Mouse (Mus musculus) forebrain, embryonic 13.5 days (tissue): ENCODE measurements around the gene Hist1h4n. TPM values are rescaled to one million over a fixed set of nuclear protein-coding genes. Genes with fewer than 3 reads are reported as not detected.
A peak's percentile ranks its signal among the peaks of the same experiment; 100 is the strongest.
"Not testable (repeated sequence)": the region's sequence is repeated elsewhere in the genome, so short reads cannot be mapped to it uniquely, and the experiment has no call there.

Experiments
- ATAC-seq: fragments of 200-750 bp; cut with Nextera tagmentation; 2 replicates; pipeline ENCODE4 v1.8.0; 2017
- H3K27ac ChIP-seq: fragments of 300-500 bp; sonication (generic); 2 replicates; pipeline ENCODE4 v1.5.1; 2015; ENCODE audit warnings: inconsistent platforms, mild to moderate bottlenecking, moderate library complexity
- H3K27me3 ChIP-seq: fragments of 300-500 bp; sonication (generic); 2 replicates; pipeline ENCODE4 v1.6.1; 2015; ENCODE audit warnings: mild to moderate bottlenecking, inconsistent platforms
- H3K36me3 ChIP-seq: fragments of 300-500 bp; sonication (generic); 2 replicates; pipeline ENCODE4 v1.6.1; 2015; ENCODE audit warnings: mild to moderate bottlenecking, inconsistent platforms; ENCODE audit not compliant: poor library complexity, severe bottlenecking
- H3K4me1 ChIP-seq: fragments of 300-500 bp; sonication (generic); 2 replicates; pipeline ENCODE4 v1.6.1; 2015; ENCODE audit warnings: inconsistent platforms
- H3K4me2 ChIP-seq: fragments of 300-500 bp; sonication (generic); 2 replicates; pipeline ENCODE4 v1.6.1; 2015; ENCODE audit warnings: inconsistent platforms, mild to moderate bottlenecking, moderate library complexity
- H3K4me3 ChIP-seq: fragments of 300-500 bp; sonication (generic); 2 replicates; pipeline ENCODE4 v1.5.1; 2015; ENCODE audit warnings: mild to moderate bottlenecking, inconsistent platforms
- H3K9ac ChIP-seq: fragments of 300-500 bp; sonication (generic); 2 replicates; pipeline ENCODE4 v1.6.1; 2015; ENCODE audit warnings: mild to moderate bottlenecking, inconsistent platforms
- H3K9me3 ChIP-seq: fragments of 300-500 bp; sonication (generic); replicated peaks from 2 replicates; pipeline ENCODE4 v1.6.1; 2016; ENCODE audit warnings: inconsistent platforms
- WGBS: fragments of 180-500 bp; shearing (Covaris S2); methylation state at CpG from one replicate; pipeline ENCODE4 v1.1.7; 2015; 5-methylcytosine and 5-hydroxymethylcytosine counted together
- polyA plus RNA-seq: library from polyadenylated mRNA; unstranded; fragments of >200 nt; fragmentation: Nextera tagmentation; extraction: Ambion mirVana; gene quantifications from 2 replicates; pipeline ENCODE4 v1.2.1, GENCODE M21; 2015

Gene Hist1h4n
- polyA plus RNA-seq, result 12.8 and 20.2 TPM in 2 replicates

DNA sequence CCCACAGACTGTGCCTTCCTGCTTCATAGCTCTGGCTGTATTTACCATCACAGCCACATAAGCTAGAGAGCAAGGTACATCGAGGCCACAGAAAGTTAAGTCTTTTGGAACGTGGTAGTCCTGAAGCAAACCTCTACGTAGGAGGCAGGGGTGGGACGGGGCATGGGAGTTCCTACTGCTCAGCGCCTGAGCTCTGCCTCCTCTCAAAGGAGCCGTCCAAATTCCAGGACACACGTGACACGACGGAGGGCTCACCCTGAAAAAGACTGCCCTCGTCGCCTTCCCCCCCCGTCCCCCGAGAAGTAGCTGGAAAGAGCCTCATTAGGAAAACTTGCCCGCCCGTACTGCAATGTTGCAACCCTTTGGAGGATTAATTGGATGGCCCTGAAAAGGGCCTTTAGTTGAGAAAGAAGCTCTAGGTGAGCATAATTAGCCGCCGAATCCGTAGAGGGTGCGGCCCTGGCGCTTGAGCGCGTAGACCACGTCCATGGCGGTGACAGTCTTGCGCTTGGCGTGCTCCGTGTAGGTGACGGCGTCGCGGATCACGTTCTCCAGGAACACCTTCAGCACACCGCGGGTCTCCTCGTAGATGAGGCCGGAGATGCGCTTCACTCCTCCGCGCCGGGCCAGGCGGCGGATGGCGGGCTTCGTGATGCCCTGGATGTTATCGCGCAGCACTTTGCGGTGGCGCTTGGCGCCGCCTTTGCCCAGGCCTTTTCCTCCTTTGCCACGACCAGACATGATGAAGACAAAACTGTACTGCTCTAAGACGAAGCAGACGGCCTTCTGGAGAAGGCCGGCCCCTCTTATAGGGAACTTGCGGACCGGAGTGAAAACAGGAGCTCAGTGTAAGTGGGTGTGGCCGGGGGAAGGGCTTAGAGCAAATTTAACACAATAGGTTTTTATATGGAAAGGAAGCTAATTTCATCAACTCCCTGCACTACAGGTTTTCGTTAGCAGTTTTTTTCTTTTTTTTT lies at the start of gene Hist1h4n:
TSS of gene Hist1h4n (minus strand) at position 779 of the 977 bp plus-strand sequence.
- Histone ChIP-seq H3K4me2 (peak within 1 kb of the TSS; percentile 52), H3K4me3 (peak within 1 kb of the TSS; percentile 26), H3K27ac (peak within 1 kb of the TSS; percentile 66)
- H3K4me1 ChIP-seq, H3K9ac ChIP-seq, H3K9me3 ChIP-seq, H3K27me3 ChIP-seq, H3K36me3 ChIP-seq: not testable (repeated sequence)
- WGBS, result under 1% methylated on average over 26 of the region's 58 CpGs
- peak; percentile 84 for ATAC-seq

DNA sequence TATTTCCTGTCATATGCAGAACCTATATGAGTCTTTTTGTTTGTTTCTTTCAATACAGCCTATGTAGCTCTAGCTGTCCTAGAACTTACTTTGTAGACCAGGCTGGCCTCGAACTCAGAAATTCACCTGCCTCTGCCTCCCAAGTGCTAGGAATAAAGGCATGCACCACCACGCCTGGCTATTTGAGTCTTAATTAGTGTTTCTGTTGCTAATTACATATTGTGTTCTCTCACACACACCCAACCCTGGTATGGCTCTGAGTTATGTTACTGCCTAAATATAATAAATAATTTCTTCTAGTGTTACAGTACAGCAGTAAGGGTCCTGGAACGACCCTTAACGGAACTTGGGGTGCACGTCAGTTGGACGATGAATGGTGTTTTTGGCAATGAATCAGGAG lies 48.7 kb upstream of the Hist1h4n start:
- H3K27me3 ChIP-seq, result peaks cover 6% of the 10 kb centered on the region; the same call in 1 of the 2 replicates
- H3K4me3 ChIP-seq, result no peak overlapping the region
- no peaks in the 10 kb centered on the region for H3K36me3 ChIP-seq
- WGBS, result 89% methylated on average over 6 of the region's 6 CpGs
- no peak for ATAC-seq
- H3K9me3 ChIP-seq, result no peaks in the 10 kb centered on the region
- no peak overlapping the region for H3K9ac ChIP-seq
- no peak overlapping the region for H3K4me2 ChIP-seq
- no peak overlapping the region for H3K27ac ChIP-seq
- peaks cover 8% of the 10 kb centered on the region for H3K4me1 ChIP-seq

DNA sequence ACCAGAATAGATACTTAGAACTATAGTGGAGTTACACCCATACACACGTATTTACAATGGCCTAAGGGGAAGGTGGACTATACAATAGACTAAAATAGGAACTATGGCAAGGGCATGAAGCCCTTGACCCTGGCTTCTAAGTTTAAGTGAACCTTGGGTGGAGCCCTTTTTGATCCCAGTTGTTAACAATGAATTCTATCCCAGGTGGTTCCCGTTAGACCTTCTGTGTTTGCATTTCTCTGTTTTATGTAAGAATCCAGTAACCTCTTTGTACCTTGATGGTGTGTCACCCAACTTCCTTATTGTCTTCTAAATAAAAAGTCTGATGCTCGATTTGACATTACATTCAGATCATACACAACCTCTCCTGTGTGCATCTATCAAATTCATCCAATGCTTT lies 33.5 kb upstream of the Hist1h4n start:
- 79% methylated on average over 3 of the region's 3 CpGs for WGBS
- ATAC-seq, result not testable (repeated sequence)

DNA sequence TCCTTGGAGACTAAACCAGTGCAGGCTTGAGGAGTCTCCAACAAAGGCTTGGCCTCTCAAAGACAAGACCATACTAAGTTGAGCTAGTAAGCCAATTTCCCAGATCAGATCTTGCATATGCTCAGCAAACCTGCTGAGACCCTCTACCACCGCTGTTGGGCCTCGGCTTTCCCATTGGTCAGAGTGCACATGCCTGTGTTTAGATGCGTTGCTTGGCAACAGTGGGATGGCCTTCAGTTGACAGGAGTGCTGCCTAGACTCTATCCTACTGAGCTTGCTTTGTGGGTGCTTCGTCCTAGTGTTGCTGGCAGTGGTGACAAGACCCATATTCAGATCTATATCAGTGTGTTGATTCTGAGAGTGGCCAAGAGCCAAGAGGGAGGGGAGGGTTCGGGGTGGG lies 29.6 kb upstream of the Hist1h4n start:
- Histone ChIP-seq H3K36me3 (no peaks in the 10 kb centered on the region), H3K27ac (no peak overlapping the region), H3K4me2 (no peak overlapping the region), H3K9me3 (no peaks in the 10 kb centered on the region), H3K9ac (no peak overlapping the region), H3K27me3 (no peaks in the 10 kb centered on the region), H3K4me3 (no peak overlapping the region), H3K4me1 (no peaks in the 10 kb centered on the region)
- no peak for ATAC-seq
- 17% methylated on average over 5 of the region's 5 CpGs for WGBS

More for the DNA sequence above, 33.5 kb upstream of the Hist1h4n start:
- H3K9ac ChIP-seq, H3K4me3 ChIP-seq, H3K36me3 ChIP-seq, H3K27ac ChIP-seq, H3K4me1 ChIP-seq, H3K9me3 ChIP-seq, H3K4me2 ChIP-seq, H3K27me3 ChIP-seq: not testable (repeated sequence)

DNA sequence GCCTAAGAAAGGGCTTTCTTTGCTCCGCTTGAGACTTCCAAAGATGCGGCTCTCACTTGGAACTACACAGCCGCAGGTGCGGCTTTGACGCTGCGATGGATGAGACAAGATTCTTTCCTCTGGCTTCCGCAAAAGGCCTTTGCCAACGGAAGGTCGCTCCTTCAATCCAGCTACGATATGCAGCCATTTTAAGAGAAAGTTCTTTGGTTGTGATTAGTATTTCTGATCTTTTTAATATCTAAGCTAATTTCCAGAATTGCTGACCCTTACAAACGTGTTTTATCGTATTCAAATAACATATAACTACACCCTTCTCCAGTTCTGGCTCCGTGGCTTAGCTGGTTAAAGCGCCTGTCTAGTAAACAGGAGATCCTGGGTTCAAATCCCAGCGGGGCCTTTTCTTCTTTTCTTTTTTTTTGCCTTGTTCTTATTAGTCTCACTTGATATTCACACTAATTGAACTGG lies 23.7 kb upstream of the Hist1h4n start:
- peak; percentile 61; the same call in 1 of the 2 replicates for ATAC-seq
- H3K27me3 ChIP-seq, result no peaks in the 10 kb centered on the region
- H3K4me3 ChIP-seq, result peak overlapping the region; percentile 42
- H3K4me2 ChIP-seq, result peak overlapping the region; percentile 55
- peak overlapping the region; percentile 54; the same call in 1 of the 2 replicates for H3K9ac ChIP-seq
- H3K4me1 ChIP-seq, result no peaks in the 10 kb centered on the region
- H3K9me3 ChIP-seq, result no peaks in the 10 kb centered on the region
- WGBS, result 2% methylated on average over 15 of the region's 15 CpGs
- H3K27ac ChIP-seq, result no peak overlapping the region
- no peaks in the 10 kb centered on the region for H3K36me3 ChIP-seq

DNA sequence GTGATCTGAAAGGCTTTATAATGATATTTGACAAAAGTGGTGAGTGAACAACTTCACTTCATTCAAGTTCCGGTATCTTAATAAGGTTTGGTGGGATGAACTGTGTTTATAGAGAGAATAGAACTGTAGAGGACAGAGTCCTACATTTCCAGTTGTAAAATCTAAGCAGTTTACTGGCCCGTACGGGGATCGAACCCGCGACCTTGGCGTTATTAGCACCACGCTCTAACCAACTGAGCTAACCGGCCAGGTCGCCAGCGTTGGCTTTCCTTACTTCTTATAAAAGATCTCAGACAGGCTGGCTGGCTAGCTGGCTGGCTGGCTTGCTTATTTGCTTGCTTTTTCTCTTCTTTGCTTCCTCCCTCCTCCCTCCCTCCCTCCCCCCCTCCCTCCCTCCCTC lies 23.1 kb upstream of the Hist1h4n start:
- H3K4me1 ChIP-seq, result no peaks in the 10 kb centered on the region
- peak; percentile 68 for ATAC-seq
- no peaks in the 10 kb centered on the region for H3K27me3 ChIP-seq
- no peaks in the 10 kb centered on the region for H3K36me3 ChIP-seq
- H3K9ac ChIP-seq, result no peak overlapping the region
- peak overlapping the region; percentile 42 for H3K4me3 ChIP-seq
- H3K27ac ChIP-seq, result no peak overlapping the region
- no peaks in the 10 kb centered on the region for H3K9me3 ChIP-seq
- H3K4me2 ChIP-seq, result peak overlapping the region; percentile 55
- WGBS, result under 1% methylated on average over 11 of the region's 11 CpGs

DNA sequence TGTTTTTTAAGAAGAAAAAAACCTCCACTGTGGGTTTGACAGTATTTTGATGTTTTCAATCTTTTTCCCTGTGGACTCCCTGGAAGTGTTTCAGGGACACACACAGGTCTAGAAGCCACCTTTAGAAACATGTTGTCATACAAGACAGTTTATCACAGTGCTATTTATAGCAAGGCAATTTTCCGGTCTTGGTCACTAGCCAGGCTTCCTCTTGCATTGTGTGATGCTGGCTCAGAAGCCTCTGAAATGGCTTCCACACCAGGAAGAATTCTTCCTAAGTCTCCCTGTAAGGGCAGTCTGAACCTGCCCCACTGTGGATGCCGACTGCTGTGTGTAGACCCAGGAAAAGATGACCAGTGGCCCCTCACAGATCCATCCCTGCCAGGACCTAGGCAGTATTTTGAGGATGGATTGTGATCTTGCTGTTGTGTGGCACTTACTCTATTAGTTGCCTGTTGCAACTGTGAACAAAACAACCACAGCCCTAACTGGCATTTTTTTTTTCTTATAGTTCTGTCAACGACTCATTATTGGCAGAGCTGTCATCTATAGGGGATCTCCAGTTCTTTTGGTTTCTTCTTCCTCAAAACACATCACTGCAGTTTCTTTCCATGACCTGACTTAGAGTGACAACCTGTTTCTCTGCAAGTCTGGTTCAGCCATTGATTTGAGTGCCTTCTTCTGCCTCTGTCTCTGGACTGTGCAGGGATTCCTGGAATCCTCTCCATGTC lies 20.4 kb upstream of the Hist1h4n start:
- Histone ChIP-seq H3K4me1 (no peaks in the 10 kb centered on the region), H3K27ac (no peak overlapping the region), H3K9me3 (no peaks in the 10 kb centered on the region), H3K36me3 (no peaks in the 10 kb centered on the region), H3K9ac (no peak overlapping the region), H3K4me2 (no peak overlapping the region), H3K27me3 (no peaks in the 10 kb centered on the region), H3K4me3 (no peak overlapping the region)
- ATAC-seq, result no peak
- WGBS, result 74% methylated on average over 3 of the region's 3 CpGs

DNA sequence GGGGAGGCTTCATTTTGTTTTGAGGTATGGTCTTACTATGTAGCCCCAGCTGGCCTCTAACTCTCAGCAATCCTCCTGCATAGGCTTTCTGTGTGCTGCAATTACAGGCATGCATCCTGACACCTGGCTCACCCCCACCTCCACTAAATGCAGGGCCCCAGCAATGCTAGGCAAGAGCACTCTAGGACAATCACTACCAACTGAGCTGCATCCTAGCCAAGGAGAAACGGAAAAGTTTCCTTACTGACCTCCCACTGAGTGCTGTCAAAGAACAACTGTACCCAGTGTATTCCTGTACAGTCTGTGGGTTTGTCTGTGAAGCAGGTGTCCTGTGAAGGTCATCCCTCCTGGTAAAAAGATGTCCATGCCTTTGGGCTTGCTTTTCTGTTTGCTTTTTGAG lies 18.7 kb upstream of the Hist1h4n start:
- H3K27me3 ChIP-seq, H3K9me3 ChIP-seq, H3K4me3 ChIP-seq, H3K36me3 ChIP-seq, H3K9ac ChIP-seq, H3K27ac ChIP-seq, H3K4me2 ChIP-seq, ATAC-seq, H3K4me1 ChIP-seq: not testable (repeated sequence)
- WGBS, result 34% methylated on average over 1 of the region's 1 CpGs

DNA sequence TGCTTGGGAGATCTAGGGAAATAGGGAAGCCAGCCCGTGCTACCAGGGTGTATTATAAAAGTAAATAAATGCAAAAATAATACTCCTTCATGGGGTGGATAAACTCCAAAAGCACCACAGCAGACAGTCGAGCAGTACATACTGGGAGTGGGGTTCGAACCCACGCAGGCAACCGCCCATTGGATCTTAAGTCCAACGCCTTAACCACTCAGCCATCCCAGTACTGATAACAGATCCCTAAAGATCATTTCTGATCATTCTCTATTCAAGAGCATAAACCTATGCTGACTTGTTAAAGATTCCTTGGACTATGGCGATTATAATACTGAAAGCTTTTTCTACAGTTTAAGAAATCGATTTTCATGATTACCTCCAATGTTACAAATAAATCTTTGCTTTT lies 15.9 kb upstream of the Hist1h4n start:
- no peak overlapping the region for H3K4me2 ChIP-seq
- H3K27ac ChIP-seq, result no peak overlapping the region
- no peak overlapping the region for H3K9ac ChIP-seq
- 17% methylated on average over 8 of the region's 8 CpGs for WGBS
- no peaks in the 10 kb centered on the region for H3K4me1 ChIP-seq
- no peaks in the 10 kb centered on the region for H3K27me3 ChIP-seq
- no peak for ATAC-seq
- H3K9me3 ChIP-seq, result no peaks in the 10 kb centered on the region
- no peak overlapping the region for H3K4me3 ChIP-seq
- no peaks in the 10 kb centered on the region for H3K36me3 ChIP-seq

DNA sequence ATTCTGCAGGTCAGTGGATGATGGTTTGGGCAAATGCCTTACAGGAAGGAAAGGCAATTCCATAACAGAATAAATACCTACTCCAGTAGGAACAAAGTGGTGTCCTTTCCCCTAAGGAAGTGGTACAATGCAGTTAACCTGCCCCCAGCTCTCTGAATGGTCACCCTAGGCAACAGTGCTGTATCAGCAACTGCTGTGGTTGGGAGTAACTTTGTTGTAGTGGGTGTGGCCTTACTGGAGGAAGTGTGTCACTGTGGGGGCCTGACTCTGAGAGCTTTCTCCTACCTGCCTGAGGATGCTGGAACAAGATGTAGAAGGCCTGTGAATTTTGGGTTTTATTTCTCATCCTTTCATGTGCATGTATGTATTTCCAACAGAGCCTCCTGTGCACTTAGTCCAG lies 14.4 kb upstream of the Hist1h4n start:
- H3K27ac ChIP-seq, H3K27me3 ChIP-seq, H3K4me3 ChIP-seq, H3K36me3 ChIP-seq, H3K9ac ChIP-seq, H3K4me1 ChIP-seq, ATAC-seq, H3K4me2 ChIP-seq, H3K9me3 ChIP-seq: not testable (repeated sequence)

DNA sequence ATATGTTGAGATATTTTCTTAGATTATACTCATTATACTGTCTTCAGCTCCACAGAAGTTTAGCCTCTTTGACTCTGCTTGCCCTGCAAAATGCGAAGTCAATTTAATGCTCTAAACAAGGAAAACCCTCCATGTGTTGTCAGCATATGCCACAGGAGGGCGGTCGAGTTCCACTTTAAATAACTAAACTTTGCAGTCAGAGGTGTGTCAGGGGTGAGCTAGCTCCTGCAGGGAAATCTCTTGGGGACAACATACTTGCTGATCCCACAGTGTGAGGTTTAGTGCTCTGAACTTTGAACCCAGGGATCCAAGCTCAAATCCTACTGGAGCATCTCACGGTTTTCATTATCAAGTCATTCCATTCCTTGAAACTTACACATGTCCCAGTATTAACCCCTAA lies 8.5 kb upstream of the Hist1h4n start:
- not testable (repeated sequence) for H3K4me1 ChIP-seq, H3K27me3 ChIP-seq, H3K4me2 ChIP-seq, H3K27ac ChIP-seq, H3K9ac ChIP-seq, H3K9me3 ChIP-seq, H3K4me3 ChIP-seq, H3K36me3 ChIP-seq
- no CpG with 5 or more reads among the region's 4 CpGs for WGBS
- ATAC-seq, result peak; percentile 84

DNA sequence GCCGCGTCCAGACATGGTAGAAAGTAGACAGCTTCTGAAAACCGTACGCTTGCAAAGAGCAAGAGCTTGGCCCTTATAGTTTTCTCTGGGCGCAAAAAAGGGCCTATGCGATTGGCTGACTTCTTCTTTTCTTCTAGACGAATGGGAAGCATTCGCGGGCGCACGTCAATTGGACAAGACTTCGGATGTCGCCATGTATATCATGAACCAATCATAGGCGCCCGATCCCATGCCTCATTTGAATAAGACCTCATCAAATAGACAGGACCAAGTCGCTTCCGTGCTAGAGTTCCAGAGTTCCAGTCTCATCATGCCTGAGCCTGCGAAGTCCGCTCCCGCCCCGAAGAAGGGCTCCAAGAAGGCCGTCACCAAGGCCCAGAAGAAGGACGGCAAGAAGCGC lies 1.5 kb upstream of the Hist1h4n start, which contains the start of the genes Hist1h2ap and Hist1h2br:
TSS of gene Hist1h2ap (minus strand) at position 47 of the 400 bp plus-strand sequence.
TSS of gene Hist1h2br (plus strand) at position 283 of the 400 bp plus-strand sequence.
- not testable (repeated sequence) for H3K4me3 ChIP-seq, H3K27ac ChIP-seq, H3K9ac ChIP-seq, H3K9me3 ChIP-seq, H3K4me2 ChIP-seq, H3K4me1 ChIP-seq, H3K27me3 ChIP-seq, H3K36me3 ChIP-seq
- no CpG with 5 or more reads among the region's 24 CpGs for WGBS
- ATAC-seq, result peak; percentile 97
